Mouse (Mus musculus): ENCODE measurements around the gene Nemp1. TPM values are rescaled to one million over a fixed set of nuclear protein-coding genes. Genes with fewer than 3 reads are reported as not detected.

Gene Nemp1
- polyA plus RNA-seq, 1 experiment from 2014 or later: 3.9 TPM

GRCm38 (mm10) chr10:127626433-127626832, 40.3 kb upstream of the Nemp1 start:
- no peaks in the 10 kb centered on the region for H3K36me3 ChIP-seq
- H3K27me3 ChIP-seq: no peaks in the 10 kb centered on the region
- 85% methylated on average over 3 of the region's 3 CpGs for WGBS
- no peaks in the 10 kb centered on the region for H3K9me3 ChIP-seq
- no peak overlapping the region for H3K4me3 ChIP-seq
- no peak for ATAC-seq (ENCODE audit: low FRiP score)
- no peak overlapping the region for H3K27ac ChIP-seq
- H3K4me2 ChIP-seq: no peak overlapping the region
- H3K9ac ChIP-seq: no peak overlapping the region
- H3K4me1 ChIP-seq (replicated peaks): peaks cover 9% of the 10 kb centered on the region

- no peak overlapping the region for H3K9ac ChIP-seq
- no peak overlapping the region for H3K27ac ChIP-seq
- H3K4me3 ChIP-seq: no peak overlapping the region
- no peaks in the 10 kb centered on the region for H3K27me3 ChIP-seq
- ATAC-seq (ENCODE audit: low FRiP score): no peak
- H3K4me2 ChIP-seq: no peak overlapping the region
- 91% methylated on average over 10 of the region's 10 CpGs for WGBS
- no peaks in the 10 kb centered on the region for H3K4me1 ChIP-seq (replicated peaks)
- no peaks in the 10 kb centered on the region for H3K36me3 ChIP-seq
- no peaks in the 10 kb centered on the region for H3K9me3 ChIP-seq
Observed at GRCm38 (mm10) chr10:127631261-127632214, 35.2 kb upstream of the Nemp1 start.

GRCm38 (mm10) chr10:127632668-127633271, 33.9 kb upstream of the Nemp1 start:
- no peak overlapping the region for H3K9ac ChIP-seq
- H3K27ac ChIP-seq: no peak overlapping the region
- WGBS: 82% methylated on average over 7 of the region's 7 CpGs
- no peaks in the 10 kb centered on the region for H3K36me3 ChIP-seq
- H3K4me1 ChIP-seq (replicated peaks): no peaks in the 10 kb centered on the region
- H3K9me3 ChIP-seq: no peaks in the 10 kb centered on the region
- no peaks in the 10 kb centered on the region for H3K27me3 ChIP-seq
- ATAC-seq (ENCODE audit: low FRiP score): no peak
- no peak overlapping the region for H3K4me3 ChIP-seq
- H3K4me2 ChIP-seq: no peak overlapping the region

- Histone ChIP-seq H3K4me3 (no peak overlapping the region), H3K27me3 (peaks cover 46% of the 10 kb centered on the region), H3K4me1 (replicated peaks) (peaks cover 21% of the 10 kb centered on the region), H3K9me3 (no peaks in the 10 kb centered on the region), H3K9ac (no peak overlapping the region), H3K4me2 (no peak overlapping the region), H3K27ac (no peak overlapping the region), H3K36me3 (no peaks in the 10 kb centered on the region)
- WGBS: 80% methylated on average over 5 of the region's 5 CpGs
- ATAC-seq (ENCODE audit: low FRiP score): no peak
Observed at GRCm38 (mm10) chr10:127640421-127640820, 26.3 kb upstream of the Nemp1 start.

- ATAC-seq (ENCODE audit: low FRiP score): peak; percentile 72
- peaks cover 21% of the 10 kb centered on the region for H3K4me1 ChIP-seq (replicated peaks)
- peaks cover 46% of the 10 kb centered on the region for H3K27me3 ChIP-seq
- peak overlapping the region; percentile 52 for H3K27ac ChIP-seq
- 6% methylated on average over 19 of the region's 19 CpGs for WGBS
- H3K36me3 ChIP-seq: no peaks in the 10 kb centered on the region
- no peaks in the 10 kb centered on the region for H3K9me3 ChIP-seq
- H3K9ac ChIP-seq: no peak overlapping the region
- peak overlapping the region; percentile 35 for H3K4me3 ChIP-seq
- peak overlapping the region; percentile 54 for H3K4me2 ChIP-seq
Observed at GRCm38 (mm10) chr10:127641861-127642771, 24.6 kb upstream of the Nemp1 start.

- peak within 1 kb of the TSS; percentile 54 for H3K4me2 ChIP-seq
- ATAC-seq (ENCODE audit: low FRiP score): peak; percentile 47
- peak within 1 kb of the TSS; percentile 52 for H3K27ac ChIP-seq
- peaks cover 21% of the 10 kb centered on the region for H3K4me1 ChIP-seq (replicated peaks)
- peak within 1 kb of the TSS; percentile 35 for H3K4me3 ChIP-seq
- no peaks in the 10 kb centered on the region for H3K9me3 ChIP-seq
- no peaks in the 10 kb centered on the region for H3K36me3 ChIP-seq
- H3K27me3 ChIP-seq: peaks cover 46% of the 10 kb centered on the region
- peak within 1 kb of the TSS; percentile 61 for H3K9ac ChIP-seq
- WGBS: 6% methylated on average over 37 of the region's 37 CpGs
Observed at GRCm38 (mm10) chr10:127642772-127643552, 23.7 kb upstream of the Nemp1 start, which contains the start of gene Stat6. TSS of gene Stat6 (plus strand) at chr10:127642986.

GRCm38 (mm10) chr10:127643553-127644238, 23.0 kb upstream of the Nemp1 start:
- peak overlapping the region; percentile 35 for H3K4me3 ChIP-seq
- 3% methylated on average over 25 of the region's 25 CpGs for WGBS
- H3K36me3 ChIP-seq: no peaks in the 10 kb centered on the region
- H3K9ac ChIP-seq: peak overlapping the region; percentile 61
- peak; percentile 26; the same call in 1 of the 2 replicates for ATAC-seq (ENCODE audit: low FRiP score)
- no peak overlapping the region for H3K27ac ChIP-seq
- H3K4me1 ChIP-seq (replicated peaks): peaks cover 21% of the 10 kb centered on the region
- H3K27me3 ChIP-seq: peaks cover 46% of the 10 kb centered on the region
- H3K9me3 ChIP-seq: no peaks in the 10 kb centered on the region
- H3K4me2 ChIP-seq: peak overlapping the region; percentile 54

- H3K9ac ChIP-seq: no peak overlapping the region
- H3K9me3 ChIP-seq: no peaks in the 10 kb centered on the region
- ATAC-seq (ENCODE audit: low FRiP score): no peak
- no peak overlapping the region for H3K4me3 ChIP-seq
- H3K36me3 ChIP-seq: no peaks in the 10 kb centered on the region
- H3K27me3 ChIP-seq: peaks cover 40% of the 10 kb centered on the region
- H3K4me1 ChIP-seq (replicated peaks): peaks cover 21% of the 10 kb centered on the region
- no peak overlapping the region for H3K4me2 ChIP-seq
- 67% methylated on average over 2 of the region's 2 CpGs for WGBS
- H3K27ac ChIP-seq: no peak overlapping the region
Observed at GRCm38 (mm10) chr10:127645791-127646190, 20.9 kb upstream of the Nemp1 start.

- Histone ChIP-seq H3K27me3 (0 out of 2 replicates have a peak, but pooled peaks cover 5% of the 10 kb centered on the region), H3K36me3 (no peaks in the 10 kb centered on the region), H3K9ac (no peak overlapping the region), H3K4me2 (peak overlapping the region; percentile 22; the same call in 1 of the 2 replicates), H3K27ac (no peak overlapping the region), H3K4me1 (replicated peaks) (no peaks in the 10 kb centered on the region), H3K9me3 (no peaks in the 10 kb centered on the region), H3K4me3 (no peak overlapping the region; the same call in 1 of the 2 replicates)
- 54% methylated on average over 21 of the region's 21 CpGs for WGBS
- no peak for ATAC-seq (ENCODE audit: low FRiP score)
Observed at GRCm38 (mm10) chr10:127652906-127653638, 13.6 kb upstream of the Nemp1 start.

- no peaks in the 10 kb centered on the region for H3K4me1 ChIP-seq (replicated peaks)
- peaks cover 20% of the 10 kb centered on the region for H3K27me3 ChIP-seq
- no peak for ATAC-seq (ENCODE audit: low FRiP score)
- WGBS: 76% methylated on average over 16 of the region's 16 CpGs
- no peak overlapping the region for H3K4me3 ChIP-seq
- H3K4me2 ChIP-seq: no peak overlapping the region
- no peak overlapping the region for H3K9ac ChIP-seq
- no peaks in the 10 kb centered on the region for H3K36me3 ChIP-seq
- H3K9me3 ChIP-seq: no peaks in the 10 kb centered on the region
- H3K27ac ChIP-seq: no peak overlapping the region
Observed at GRCm38 (mm10) chr10:127654970-127655579, 11.6 kb upstream of the Nemp1 start.
